Mouse (Mus musculus) embryonic facial prominence, embryonic 11.5 days (tissue): Measurements from ENCODE around the gene Fry. TPM values are rescaled to one million over a fixed set of nuclear protein-coding genes. Genes with fewer than 3 reads are reported as not detected.
A peak's percentile ranks its signal among the peaks of the same experiment; 100 is the strongest.

Source experiments
- ATAC-seq: fragments of 200-750 bp; cut with Nextera tagmentation; replicated peaks from 2 replicates; pipeline ENCODE4 v1.8.0; 2017; ENCODE audit warnings: low read depth; ENCODE audit not compliant: insufficient number of reproducible peaks, low FRiP score, low TSS enrichment
- DNase-seq: peaks from one replicate; pipeline ENCODE4 v3.0.0-alpha.2; 2015; ENCODE audit warnings: low spot score
- H3K27ac ChIP-seq: fragments of 300-500 bp; sonication (generic); replicated peaks from 2 replicates; pipeline ENCODE4 v1.5.1; 2014; ENCODE audit warnings: mild to moderate bottlenecking, low read depth, low read length, control low read depth
- H3K27me3 ChIP-seq: fragments of 300-500 bp; sonication (generic); 2 replicates; pipeline ENCODE4 v1.6.1; 2014; ENCODE audit warnings: mild to moderate bottlenecking, low read length, moderate library complexity, mixed read lengths; ENCODE audit not compliant: control insufficient read depth, insufficient read depth
- H3K36me3 ChIP-seq: fragments of 300-500 bp; sonication (generic); replicated peaks from 2 replicates; pipeline ENCODE4 v1.6.1; 2014; ENCODE audit warnings: low read depth, mild to moderate bottlenecking, low read length, moderate library complexity, mixed read lengths; ENCODE audit not compliant: control insufficient read depth, insufficient read depth
- H3K4me1 ChIP-seq: fragments of 300-500 bp; sonication (generic); 2 replicates; pipeline ENCODE4 v1.6.1; 2014; ENCODE audit warnings: low read length, mixed read lengths; ENCODE audit not compliant: control insufficient read depth, insufficient read depth
- H3K4me2 ChIP-seq: fragments of 300-500 bp; sonication (generic); 2 replicates; pipeline ENCODE4 v1.6.1; 2014; ENCODE audit warnings: low read depth, mild to moderate bottlenecking, control low read depth, low read length, moderate library complexity
- H3K4me3 ChIP-seq: fragments of 300-500 bp; sonication (generic); 2 replicates; pipeline ENCODE4 v1.5.1; 2014; ENCODE audit warnings: low read depth, low read length, control low read depth
- H3K9ac ChIP-seq: fragments of 300-500 bp; sonication (generic); replicated peaks from 2 replicates; pipeline ENCODE4 v1.6.1; 2014; ENCODE audit warnings: mild to moderate bottlenecking, control low read depth, low read length
- H3K9me3 ChIP-seq: fragments of 300-500 bp; sonication (generic); replicated peaks from 2 replicates; pipeline ENCODE4 v1.6.1; 2016; ENCODE audit warnings: mild to moderate bottlenecking, low read length, inconsistent platforms, mixed read lengths; ENCODE audit not compliant: control insufficient read depth
- WGBS: fragments of 180-500 bp; shearing (Covaris S2); extraction: QIAGEN DNeasy Blood & Tissue Kit; methylation state at CpG from one replicate; pipeline ENCODE4 v1.1.7; 2014; 5-methylcytosine and 5-hydroxymethylcytosine counted together
- polyA plus RNA-seq: library from polyadenylated mRNA; unstranded; fragments of >200 nt; fragmentation: Nextera tagmentation; extraction: Ambion mirVana; gene quantifications from 2 replicates; pipeline ENCODE4 v1.2.1, GENCODE M21; 2014

Fry gene
- polyA plus RNA-seq, 1 experiment from 2014 or later: 8.2 TPM

DNA sequence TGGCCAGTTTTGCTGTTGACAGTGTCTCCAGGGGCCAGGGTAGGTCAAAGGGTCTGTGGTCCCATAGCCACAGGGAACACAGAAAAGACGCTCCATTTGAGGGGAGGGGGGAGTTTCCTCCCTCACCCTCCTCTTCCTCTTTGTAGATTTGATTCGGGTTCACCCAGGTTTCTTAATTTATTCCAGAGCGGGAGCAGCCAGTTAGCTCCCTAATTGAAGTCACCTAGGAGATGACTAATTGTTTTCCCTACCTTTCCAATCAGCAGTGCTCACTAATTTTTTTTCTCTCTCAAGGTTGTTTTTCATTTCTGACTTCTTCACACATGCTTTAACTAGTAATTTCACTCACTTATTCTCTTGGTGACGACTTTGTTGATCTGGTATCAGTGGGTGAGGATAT, 399.6 kb downstream of the Fry start, which contains the start of gene Zar1l:
TSS of gene Zar1l (minus strand) at position 101 of the 400 bp plus-strand sequence.
- H3K9me3 ChIP-seq: no peaks in the 10 kb centered on the region
- no peak within 1 kb of the TSS for H3K27ac ChIP-seq
- 42% methylated on average over 4 of the region's 4 CpGs for WGBS
- no peak for DNase-seq
- H3K4me3 ChIP-seq: no peak within 1 kb of the TSS
- H3K4me2 ChIP-seq: no peak within 1 kb of the TSS
- no peaks in the 10 kb centered on the region for H3K27me3 ChIP-seq
- H3K36me3 ChIP-seq: no peaks in the 10 kb centered on the region
- H3K9ac ChIP-seq: no peak within 1 kb of the TSS
- H3K4me1 ChIP-seq: no peaks in the 10 kb centered on the region
- no peak for ATAC-seq

DNA sequence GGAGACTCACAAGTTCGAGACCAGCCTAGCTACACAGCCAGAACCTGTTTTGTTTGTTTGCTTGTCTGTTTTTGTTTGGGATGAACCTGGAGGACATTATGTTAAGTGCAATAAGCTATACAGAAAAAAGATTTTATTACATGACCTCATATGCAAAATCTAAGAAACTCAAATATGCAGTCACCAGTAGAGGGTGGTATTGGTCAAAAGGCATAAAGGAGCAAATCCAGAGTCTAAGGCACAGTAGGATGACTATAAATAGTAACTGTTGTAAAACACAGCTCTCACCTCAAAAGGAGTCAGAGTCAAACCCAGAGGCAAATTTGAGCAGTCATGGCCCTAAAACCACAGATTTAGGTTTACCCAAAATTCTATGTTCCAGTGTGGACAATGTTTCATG, 401.1 kb downstream of the Fry start:
- Histone ChIP-seq H3K9ac (no peak overlapping the region), H3K4me2 (no peak overlapping the region), H3K36me3 (no peaks in the 10 kb centered on the region), H3K4me3 (no peak overlapping the region), H3K27me3 (no peaks in the 10 kb centered on the region), H3K27ac (no peak overlapping the region), H3K9me3 (no peaks in the 10 kb centered on the region), H3K4me1 (no peaks in the 10 kb centered on the region)
- 80% methylated on average over 1 of the region's 1 CpGs for WGBS
- peak; percentile 12 for DNase-seq
- ATAC-seq: no peak

DNA sequence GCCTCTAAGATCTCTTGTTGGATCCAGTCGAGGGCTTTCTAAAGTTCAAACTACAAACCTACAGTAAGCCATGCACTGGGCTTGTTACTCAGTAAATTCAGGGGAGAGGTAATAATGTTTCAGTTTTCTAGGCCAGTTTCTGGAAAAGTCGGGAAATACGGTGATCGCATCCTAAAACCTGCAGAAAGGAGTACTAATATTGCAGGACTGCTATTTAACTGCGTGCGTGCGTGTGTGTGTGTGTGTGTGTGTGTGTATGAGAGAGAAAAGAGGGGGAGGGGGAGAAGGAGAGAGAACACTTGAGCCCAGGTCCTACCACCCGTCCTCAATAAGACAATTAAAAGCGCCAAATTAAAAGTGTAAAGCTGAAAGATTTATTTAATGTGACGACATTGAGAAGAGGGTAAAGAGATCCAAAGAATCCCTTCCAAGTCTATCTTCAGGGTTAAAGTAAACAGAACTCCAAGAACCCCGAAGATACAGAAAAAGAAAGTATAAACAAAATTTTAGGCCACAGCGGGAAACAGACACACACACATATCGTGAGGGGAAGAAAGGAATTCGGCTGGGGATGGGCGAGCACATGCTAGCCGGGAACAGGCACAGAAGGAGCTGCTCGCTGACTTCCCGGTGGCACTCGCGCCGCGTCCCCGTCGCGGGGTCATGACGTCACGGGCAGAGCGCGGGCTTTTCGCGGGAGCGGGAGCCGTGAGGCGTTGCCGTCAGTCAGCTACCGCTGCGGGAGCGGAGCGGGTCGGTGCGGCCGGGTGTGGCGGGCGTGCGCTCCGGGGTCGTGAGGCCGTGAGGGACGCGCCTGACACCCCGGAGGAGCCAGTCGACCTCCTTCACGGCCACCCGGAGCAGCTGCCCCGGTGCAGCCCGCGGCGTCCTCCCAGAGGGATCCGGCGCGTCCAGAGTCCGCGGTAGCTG, 403.8 kb downstream of the Fry start, which contains the start of gene Brca2:
TSS of gene Brca2 (plus strand) at position 694 of the 930 bp plus-strand sequence.
- H3K4me2 ChIP-seq: peak within 1 kb of the TSS; percentile 63
- no peaks in the 10 kb centered on the region for H3K9me3 ChIP-seq
- DNase-seq (peak; percentile 93), ATAC-seq (peak; percentile 91)
- no peaks in the 10 kb centered on the region for H3K36me3 ChIP-seq
- peak within 1 kb of the TSS; percentile 80 for H3K4me3 ChIP-seq
- H3K27ac ChIP-seq: peak within 1 kb of the TSS; percentile 73
- H3K9ac ChIP-seq: peak within 1 kb of the TSS; percentile 94
- no peaks in the 10 kb centered on the region for H3K27me3 ChIP-seq
- no peaks in the 10 kb centered on the region for H3K4me1 ChIP-seq
- 7% methylated on average over 63 of the region's 63 CpGs for whole genome bisulfite sequencing

DNA sequence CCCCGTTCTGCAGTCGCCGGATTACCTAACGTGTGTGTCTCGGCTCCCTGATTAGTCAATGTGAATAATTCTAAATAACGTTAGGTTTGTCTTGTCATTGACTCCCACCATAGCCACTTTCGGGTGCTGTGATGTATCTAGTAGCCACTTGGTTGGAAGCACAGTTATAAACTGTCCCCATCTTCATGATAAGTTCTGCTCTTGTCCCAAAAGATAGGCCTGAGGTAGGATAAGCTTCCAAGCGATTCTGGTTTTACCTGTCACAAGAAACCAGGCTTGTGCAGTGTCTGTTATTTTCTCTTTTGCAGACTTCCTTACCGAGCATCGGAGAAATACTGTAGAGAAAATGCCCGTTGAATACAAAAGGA, 404.4 kb downstream of the Fry start:
- H3K4me1 ChIP-seq: no peaks in the 10 kb centered on the region
- H3K4me2 ChIP-seq: peak overlapping the region; percentile 63

DNA sequence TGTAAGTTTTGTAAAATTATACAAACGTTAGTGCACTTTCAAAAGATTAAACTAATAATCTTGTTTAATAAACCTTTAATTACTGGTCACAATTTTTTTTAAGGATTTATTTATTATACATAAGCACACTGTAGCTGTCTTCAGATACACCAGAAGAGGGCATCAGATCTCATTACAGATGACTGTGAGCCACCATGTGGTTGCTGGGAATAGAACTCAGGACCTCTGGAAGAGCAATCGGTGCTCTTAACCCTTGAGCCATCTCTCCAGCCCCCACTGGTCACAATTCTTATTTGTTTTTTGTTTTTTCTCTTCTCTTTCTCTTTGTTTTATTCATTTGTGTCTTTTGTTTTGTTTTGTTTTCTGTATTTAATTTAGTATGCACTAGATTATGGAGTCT, 406.8 kb downstream of the Fry start:
- no peak for ATAC-seq
- H3K4me2 ChIP-seq: no peak overlapping the region
- 76% methylated on average over 2 of the region's 2 CpGs for WGBS
- no peak overlapping the region for H3K9ac ChIP-seq
- H3K36me3 ChIP-seq: no peaks in the 10 kb centered on the region
- H3K4me1 ChIP-seq: no peaks in the 10 kb centered on the region
- H3K4me3 ChIP-seq: no peak overlapping the region
- H3K9me3 ChIP-seq: no peaks in the 10 kb centered on the region
- no peaks in the 10 kb centered on the region for H3K27me3 ChIP-seq
- DNase-seq: no peak
- H3K27ac ChIP-seq: no peak overlapping the region

More for the DNA sequence above, 404.4 kb downstream of the Fry start:
- Histone ChIP-seq H3K27me3 (no peaks in the 10 kb centered on the region), H3K36me3 (no peaks in the 10 kb centered on the region), H3K4me3 (peak overlapping the region; percentile 80), H3K9ac (peak overlapping the region; percentile 94), H3K9me3 (no peaks in the 10 kb centered on the region), H3K27ac (peak overlapping the region; percentile 73)
- ATAC-seq (no peak; the same call in 1 of the 2 replicates), DNase-seq (no peak)
- 10% methylated on average over 11 of the region's 11 CpGs for WGBS

DNA sequence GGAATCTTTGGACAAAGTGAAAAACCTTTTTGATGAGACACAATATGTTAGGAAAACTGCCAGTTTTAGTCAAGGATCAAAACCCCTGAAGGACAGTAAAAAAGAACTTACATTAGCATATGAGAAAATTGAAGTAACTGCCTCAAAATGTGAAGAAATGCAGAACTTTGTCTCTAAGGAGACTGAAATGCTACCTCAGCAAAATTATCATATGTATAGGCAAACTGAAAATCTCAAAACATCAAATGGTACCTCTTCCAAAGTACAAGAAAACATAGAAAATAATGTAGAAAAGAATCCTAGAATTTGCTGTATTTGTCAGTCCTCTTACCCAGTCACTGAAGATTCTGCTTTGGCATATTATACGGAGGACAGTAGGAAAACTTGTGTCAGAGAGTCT, 422.9 kb downstream of the Fry start:
- H3K9me3 ChIP-seq: no peaks in the 10 kb centered on the region
- H3K36me3 ChIP-seq: peaks cover 2% of the 10 kb centered on the region; the same call in 1 of the 2 replicates
- 91% methylated on average over 1 of the region's 1 CpGs for WGBS
- no peaks in the 10 kb centered on the region for H3K27me3 ChIP-seq
- H3K4me3 ChIP-seq: no peak overlapping the region
- no peak overlapping the region for H3K27ac ChIP-seq
- no peak overlapping the region for H3K4me2 ChIP-seq
- DNase-seq: no peak
- H3K4me1 ChIP-seq: no peaks in the 10 kb centered on the region
- ATAC-seq: no peak
- no peak overlapping the region for H3K9ac ChIP-seq

DNA sequence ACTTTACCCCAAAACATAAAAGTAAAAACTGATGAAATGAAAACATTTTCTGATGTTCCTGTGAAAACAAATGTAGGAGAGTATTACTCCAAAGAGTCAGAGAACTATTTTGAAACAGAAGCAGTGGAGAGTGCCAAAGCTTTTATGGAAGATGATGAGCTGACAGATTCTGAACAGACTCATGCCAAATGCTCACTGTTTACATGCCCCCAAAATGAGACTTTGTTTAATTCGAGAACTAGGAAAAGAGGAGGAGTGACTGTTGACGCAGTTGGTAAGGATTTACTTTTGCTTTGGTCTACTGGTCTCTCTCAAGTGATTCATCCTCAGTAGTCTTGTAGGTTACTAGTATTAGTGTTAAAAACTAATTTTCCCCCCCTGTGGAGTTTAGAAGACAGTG, 424.7 kb downstream of the Fry start:
- peaks cover 2% of the 10 kb centered on the region; the same call in 1 of the 2 replicates for H3K36me3 ChIP-seq
- H3K4me1 ChIP-seq: no peaks in the 10 kb centered on the region
- 91% methylated on average over 2 of the region's 2 CpGs for WGBS
- no peaks in the 10 kb centered on the region for H3K27me3 ChIP-seq
- DNase-seq (no peak), ATAC-seq (no peak)
- no peak overlapping the region for H3K9ac ChIP-seq
- H3K9me3 ChIP-seq: no peaks in the 10 kb centered on the region
- no peak overlapping the region for H3K27ac ChIP-seq
- H3K4me3 ChIP-seq: no peak overlapping the region
- H3K4me2 ChIP-seq: no peak overlapping the region
